Mouse (Mus musculus) lung, postnatal 0 days (tissue): ENCODE measurements around the gene Tmed9. TPM values are rescaled to one million over a fixed set of nuclear protein-coding genes. Genes with fewer than 3 reads are reported as not detected.
"Not testable (repeated sequence)": the region's sequence is repeated elsewhere in the genome, so short reads cannot be mapped to it uniquely, and the experiment has no call there.

Source experiments
- ATAC-seq: fragments of 200-750 bp; cut with Nextera tagmentation; 2 replicates; pipeline ENCODE4 v1.8.0; 2017; ENCODE audit warnings: moderate library complexity
- DNase-seq: peaks from one replicate; pipeline ENCODE4 v3.0.0-alpha.2; 2016; ENCODE audit warnings: low spot score
- H3K27ac ChIP-seq: fragments of 300-500 bp; sonication (generic); 2 replicates; pipeline ENCODE4 v1.5.1; 2014; ENCODE audit warnings: antibody characterized with exemption, mild to moderate bottlenecking, low read length, mixed read lengths
- H3K27me3 ChIP-seq: fragments of 300-500 bp; sonication (generic); replicated peaks from 2 replicates; pipeline ENCODE4 v1.6.1; 2014; ENCODE audit warnings: low read length, mixed read lengths; ENCODE audit not compliant: insufficient read depth
- H3K36me3 ChIP-seq: fragments of 300-500 bp; sonication (generic); 2 replicates; pipeline ENCODE4 v1.6.1; 2014; ENCODE audit warnings: low read length, mixed read lengths; ENCODE audit not compliant: insufficient read depth
- H3K4me1 ChIP-seq: fragments of 300-500 bp; sonication (generic); 2 replicates; pipeline ENCODE4 v1.6.1; 2014; ENCODE audit warnings: antibody characterized with exemption, low read depth, low read length, mixed read lengths; ENCODE audit not compliant: insufficient read depth
- H3K4me2 ChIP-seq: fragments of 300-500 bp; sonication (generic); replicated peaks from 2 replicates; pipeline ENCODE4 v1.6.1; 2014; ENCODE audit warnings: low read depth, mild to moderate bottlenecking, low read length, moderate library complexity, mixed read lengths
- H3K4me3 ChIP-seq: fragments of 300-500 bp; sonication (generic); 2 replicates; pipeline ENCODE4 v1.5.1; 2014; ENCODE audit warnings: low read depth, low read length
- H3K9ac ChIP-seq: fragments of 300-500 bp; sonication (generic); replicated peaks from 2 replicates; pipeline ENCODE4 v1.6.1; 2014; ENCODE audit warnings: low read depth, mild to moderate bottlenecking
- H3K9me3 ChIP-seq: fragments of 300-500 bp; sonication (generic); 2 replicates; pipeline ENCODE4 v1.6.1; 2016; ENCODE audit warnings: low read length, mixed read lengths
- CTCF ChIP-seq: IDR thresholded peaks from 2 replicates; pipeline ENCODE4 v1.5.1; 2016; ENCODE audit warnings: antibody characterized with exemption, mild to moderate bottlenecking
- EP300 ChIP-seq: IDR thresholded peaks from 2 replicates; pipeline ENCODE4 v1.6.1; 2016; ENCODE audit warnings: antibody characterized with exemption, mild to moderate bottlenecking, control low read depth
- WGBS: fragments of 180-500 bp; shearing (Covaris S2); extraction: QIAGEN DNeasy Blood & Tissue Kit; methylation state at CpG from one replicate; pipeline ENCODE4 v1.1.7; 2014; 5-methylcytosine and 5-hydroxymethylcytosine counted together
- polyA plus RNA-seq: library from polyadenylated mRNA; unstranded; fragments of >200 nt; fragmentation: Nextera tagmentation; extraction: Ambion mirVana; gene quantifications from 2 replicates; pipeline ENCODE4 v1.2.1, GENCODE M21; 2015

Tmed9 gene
- polyA plus RNA-seq, 1 experiment from 2014 or later, result 112 TPM

GRCm38 (mm10) chr13:55563266-55563879 is 10.2 kb upstream of the Tmed9 start:
- 79% methylated on average over 7 of the region's 7 CpGs for WGBS
- DNase-seq (peak; percentile 57), ATAC-seq (peak; percentile 53)
- Histone ChIP-seq H3K4me2 (no peak overlapping the region), H3K4me3 (no peak overlapping the region), H3K27me3 (no peaks in the 10 kb centered on the region), H3K36me3 (no peaks in the 10 kb centered on the region), H3K9me3 (no peaks in the 10 kb centered on the region), H3K9ac (no peak overlapping the region), H3K4me1 (no peaks in the 10 kb centered on the region), H3K27ac (no peak overlapping the region)
- no peak for TF ChIP-seq EP300
- no peak for TF ChIP-seq CTCF

- ATAC-seq, result no peak
- Histone ChIP-seq H3K9me3 (no peaks in the 10 kb centered on the region), H3K36me3 (no peaks in the 10 kb centered on the region), H3K27me3 (no peaks in the 10 kb centered on the region), H3K9ac (no peak overlapping the region), H3K4me3 (no peak overlapping the region), H3K27ac (no peak overlapping the region), H3K4me1 (peaks cover 9% of the 10 kb centered on the region; the same call in 1 of the 2 replicates), H3K4me2 (no peak overlapping the region)
- DNase-seq, result no peak
- 88% methylated on average over 6 of the region's 6 CpGs for WGBS
- TF ChIP-seq EP300 (no peak), CTCF (no peak)
Measured at GRCm38 (mm10) chr13:55567001-55567400, 6.5 kb upstream of the Tmed9 start.

GRCm38 (mm10) chr13:55567949-55568348 is 5.6 kb upstream of the Tmed9 start:
- 95% methylated on average over 2 of the region's 2 CpGs for WGBS

GRCm38 (mm10) chr13:55568524-55568923 is 5.0 kb upstream of the Tmed9 start:
- H3K9ac ChIP-seq, H3K27ac ChIP-seq, H3K27me3 ChIP-seq, H3K4me1 ChIP-seq, ATAC-seq, DNase-seq, H3K36me3 ChIP-seq, H3K4me2 ChIP-seq, H3K4me3 ChIP-seq, H3K9me3 ChIP-seq: not testable (repeated sequence)
- 84% methylated on average over 4 of the region's 4 CpGs for WGBS

More at GRCm38 (mm10) chr13:55567949-55568348, 5.6 kb upstream of the Tmed9 start:
- no peaks in the 10 kb centered on the region for H3K27me3 ChIP-seq
- no peaks in the 10 kb centered on the region for H3K9me3 ChIP-seq
- peaks cover 9% of the 10 kb centered on the region; the same call in 1 of the 2 replicates for H3K4me1 ChIP-seq
- no peak for TF ChIP-seq EP300
- no peak for TF ChIP-seq CTCF
- no peak overlapping the region for H3K4me3 ChIP-seq
- no peak overlapping the region for H3K9ac ChIP-seq
- no peak for ATAC-seq
- no peak overlapping the region for H3K4me2 ChIP-seq
- H3K27ac ChIP-seq, result no peak overlapping the region
- no peaks in the 10 kb centered on the region for H3K36me3 ChIP-seq
- DNase-seq, result no peak

GRCm38 (mm10) chr13:55569726-55570285 is 3.7 kb upstream of the Tmed9 start:
- TF ChIP-seq EP300, result no peak
- peak; percentile 13; the same call in 1 of the 2 replicates for TF ChIP-seq CTCF
- no peak for ATAC-seq

GRCm38 (mm10) chr13:55570286-55570973 is 3.1 kb upstream of the Tmed9 start:
- H3K4me2 ChIP-seq, result peak overlapping the region; percentile 92
- H3K9me3 ChIP-seq, result no peaks in the 10 kb centered on the region
- peak; percentile 40 for DNase-seq
- H3K4me1 ChIP-seq, result peaks cover 9% of the 10 kb centered on the region; the same call in 1 of the 2 replicates
- under 1% methylated on average over 31 of the region's 47 CpGs for WGBS
- peak; percentile 61 for ATAC-seq
- no peaks in the 10 kb centered on the region for H3K36me3 ChIP-seq
- H3K9ac ChIP-seq, result peak overlapping the region; percentile 86
- TF ChIP-seq EP300 (no peak), CTCF (no peak)
- H3K27me3 ChIP-seq, result no peaks in the 10 kb centered on the region
- H3K27ac ChIP-seq, result peak overlapping the region; percentile 81
- peak overlapping the region; percentile 92 for H3K4me3 ChIP-seq

More at GRCm38 (mm10) chr13:55569726-55570285, 3.7 kb upstream of the Tmed9 start:
- H3K36me3 ChIP-seq, result no peaks in the 10 kb centered on the region
- no peaks in the 10 kb centered on the region for H3K27me3 ChIP-seq
- H3K9me3 ChIP-seq, result no peaks in the 10 kb centered on the region
- peaks cover 9% of the 10 kb centered on the region; the same call in 1 of the 2 replicates for H3K4me1 ChIP-seq
- peak overlapping the region; percentile 86 for H3K9ac ChIP-seq
- H3K27ac ChIP-seq, result peak overlapping the region; percentile 81
- no peak for DNase-seq
- WGBS, result 4% methylated on average over 16 of the region's 16 CpGs
- peak overlapping the region; percentile 92 for H3K4me3 ChIP-seq
- peak overlapping the region; percentile 92 for H3K4me2 ChIP-seq
